Mouse (Mus musculus): Measurements from ENCODE around the gene Rnf141.

Gene Rnf141

GRCm38 (mm10) chr7:110833024-110833423 lies 11.2 kb downstream of the Rnf141 start:
- DNase-seq (ENCODE audit: low read depth), result no peak

DNA sequence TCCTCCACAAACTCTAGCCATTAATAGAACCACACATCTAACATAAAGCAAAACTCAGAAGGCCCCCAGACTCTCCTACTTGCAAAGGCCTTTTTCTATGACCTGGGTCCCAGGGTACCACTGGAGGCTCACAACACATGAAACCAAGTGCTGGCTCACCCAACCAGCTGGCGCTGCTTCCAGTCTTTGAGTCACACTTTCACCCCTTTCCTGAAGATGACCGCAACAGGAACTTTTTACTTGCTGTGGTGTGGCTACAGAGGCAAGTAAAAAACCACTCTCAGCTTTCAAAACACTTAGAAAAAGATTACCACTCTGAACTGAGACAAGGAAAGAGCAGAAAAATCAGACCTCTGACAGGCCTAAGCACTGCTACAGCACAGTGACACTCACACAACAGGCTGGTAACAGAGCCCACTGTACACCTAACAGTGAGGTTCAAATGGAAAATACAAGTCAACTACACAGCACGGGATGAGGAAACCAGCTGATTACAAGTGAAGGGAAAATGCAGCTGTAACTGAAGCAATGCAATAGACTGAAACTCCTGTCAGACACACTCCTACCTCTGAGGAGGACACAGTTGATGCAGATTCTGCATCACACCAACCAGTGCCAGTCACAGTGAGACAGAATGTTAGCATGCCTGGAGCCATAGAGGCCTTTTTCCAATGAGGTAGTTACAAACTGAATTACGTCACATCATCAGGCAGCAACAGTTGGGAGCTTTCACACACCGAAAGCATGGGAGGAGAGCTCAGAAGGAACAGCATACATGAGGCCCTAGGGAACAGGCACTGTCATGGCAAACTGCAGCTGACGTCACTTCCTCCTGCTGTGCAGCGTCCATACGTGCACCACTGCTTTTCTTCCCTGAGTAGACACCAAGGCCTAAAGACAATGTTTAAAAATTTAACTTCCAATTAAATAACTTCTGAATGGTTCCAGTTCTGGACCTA lies 20.0 kb downstream of the Rnf141 start:
- DNase-seq (ENCODE audit: low read depth), result peak; percentile 53

- peak; percentile 50 for DNase-seq (ENCODE audit: low read depth)
These were observed 20.7 kb downstream of the Rnf141 start for GRCm38 (mm10) chr7:110823593-110823992.

GRCm38 (mm10) chr7:110823076-110823475 lies 21.2 kb downstream of the Rnf141 start:
- no peak for DNase-seq (ENCODE audit: low read depth)

DNA sequence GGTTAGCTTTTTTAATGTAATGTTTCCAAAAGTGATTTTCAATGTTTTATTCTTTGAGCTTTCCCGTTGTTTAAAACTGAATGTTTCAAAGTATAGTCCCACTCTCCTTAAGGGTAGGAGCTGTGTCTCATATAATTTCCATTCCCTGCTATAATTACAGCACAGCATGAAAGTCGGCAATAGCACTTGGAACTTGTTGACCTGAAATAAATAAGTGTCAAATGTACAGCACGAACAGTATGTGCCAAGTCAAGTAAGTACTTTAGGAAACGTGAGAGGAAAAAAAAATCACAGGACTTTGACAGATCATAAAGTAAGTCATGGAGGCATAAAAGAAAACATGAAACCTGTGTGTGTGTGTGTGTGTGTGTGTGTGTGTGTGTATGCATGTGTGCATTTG lies 22.2 kb downstream of the Rnf141 start:
- DNase-seq (ENCODE audit: low read depth), result no peak

DNA sequence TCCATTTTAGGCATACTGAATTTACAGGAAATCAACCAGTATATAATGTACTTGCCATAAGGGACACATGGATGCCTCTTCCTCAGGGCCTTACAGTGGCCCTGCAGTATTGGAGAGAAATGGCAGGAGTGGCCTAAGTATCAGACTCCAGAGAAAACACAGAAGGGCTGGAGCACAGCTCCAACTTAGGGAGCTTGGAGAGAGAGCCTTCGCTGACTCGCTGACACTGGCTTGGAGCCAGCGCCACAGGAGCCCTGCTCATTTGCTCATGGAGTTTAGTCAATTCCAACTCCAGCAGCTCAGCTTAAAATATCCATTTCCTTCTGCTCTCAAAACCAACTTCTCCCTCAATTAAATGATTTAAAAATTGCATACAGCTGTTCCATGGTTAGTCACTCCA lies 22.6 kb downstream of the Rnf141 start:
- peak; percentile 79 for DNase-seq (ENCODE audit: low read depth)

- peak; percentile 25 for DNase-seq (ENCODE audit: low read depth)
These were observed 23.2 kb downstream of the Rnf141 start for GRCm38 (mm10) chr7:110821068-110821467.

DNA sequence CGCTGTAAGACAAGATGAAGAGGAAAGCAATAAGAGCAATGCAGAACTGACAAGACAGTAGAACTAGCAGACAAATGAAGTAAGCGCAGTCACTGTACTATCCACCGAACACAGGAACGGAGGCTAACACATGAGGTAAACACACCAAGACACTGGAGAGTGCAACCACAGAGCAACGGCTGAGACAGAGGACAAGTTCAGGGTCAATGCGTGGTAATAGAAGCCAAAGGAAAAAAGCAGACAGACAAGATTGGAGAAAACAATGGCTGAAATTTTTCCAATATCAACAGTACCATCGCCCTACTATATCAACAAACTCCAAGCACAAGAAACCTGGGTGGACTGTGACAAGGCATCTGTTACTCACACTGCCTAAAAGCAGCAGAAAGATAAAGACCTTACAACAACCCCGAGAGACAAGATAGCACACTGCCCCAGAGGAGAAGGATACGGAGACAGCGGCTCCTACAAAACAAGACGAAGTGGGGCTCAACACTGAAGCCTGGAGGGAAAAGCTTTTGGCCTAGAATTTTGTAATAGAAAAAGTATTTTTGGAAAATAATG lies 25.4 kb downstream of the Rnf141 start:
- DNase-seq (ENCODE audit: low read depth), result no peak

DNA sequence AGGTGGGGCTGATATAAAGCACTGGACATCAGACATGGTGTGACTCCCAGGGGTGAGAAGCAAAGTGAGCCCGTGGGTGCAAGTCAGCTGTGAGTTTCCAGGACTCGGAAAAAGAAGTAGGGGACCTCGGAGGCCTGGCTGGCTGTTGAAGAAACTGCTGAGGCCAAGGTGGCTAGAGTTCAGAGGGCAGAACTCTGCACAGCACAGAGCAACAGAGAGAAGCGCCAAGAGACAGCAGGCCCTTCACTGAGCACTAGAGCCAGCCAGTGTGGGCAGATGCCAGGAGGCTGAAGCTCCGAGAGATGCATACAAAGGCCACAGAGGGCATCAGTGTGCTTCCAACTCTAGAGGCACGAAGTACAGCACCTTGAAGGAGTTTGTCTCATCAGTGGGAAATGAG lies 26.1 kb downstream of the Rnf141 start:
- no peak for DNase-seq (ENCODE audit: low read depth)

DNA sequence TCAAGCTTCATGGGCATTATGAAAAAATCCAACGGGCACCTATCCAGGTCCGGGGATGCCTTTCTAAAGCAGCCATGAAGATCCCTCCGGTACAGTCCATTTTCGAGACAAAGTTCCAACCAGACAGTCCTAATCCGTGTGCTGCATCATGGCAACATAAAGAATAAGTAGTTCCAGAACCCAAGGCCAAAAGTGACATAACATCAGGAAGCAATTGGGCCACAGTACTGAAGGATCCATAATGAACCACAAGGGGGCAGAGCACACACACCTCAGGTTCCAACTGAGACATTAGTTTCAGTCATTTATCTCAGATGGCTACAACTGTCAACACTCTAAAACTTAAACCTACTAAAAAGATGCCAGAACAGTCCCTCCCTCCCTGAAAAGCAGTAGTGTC lies 28.2 kb downstream of the Rnf141 start:
- peak; percentile 85 for DNase-seq (ENCODE audit: low read depth)

- DNase-seq (ENCODE audit: low read depth), result no peak
These were observed 30.3 kb downstream of the Rnf141 start for GRCm38 (mm10) chr7:110813983-110814382.

- DNase-seq (ENCODE audit: low read depth), result no peak
These were observed 32.7 kb downstream of the Rnf141 start for GRCm38 (mm10) chr7:110811529-110811928.

GRCm38 (mm10) chr7:110810995-110811394 lies 33.3 kb downstream of the Rnf141 start:
- no peak for DNase-seq (ENCODE audit: low read depth)

- no peak for DNase-seq (ENCODE audit: low read depth)
These were observed 34.4 kb downstream of the Rnf141 start for GRCm38 (mm10) chr7:110809585-110810557.

DNA sequence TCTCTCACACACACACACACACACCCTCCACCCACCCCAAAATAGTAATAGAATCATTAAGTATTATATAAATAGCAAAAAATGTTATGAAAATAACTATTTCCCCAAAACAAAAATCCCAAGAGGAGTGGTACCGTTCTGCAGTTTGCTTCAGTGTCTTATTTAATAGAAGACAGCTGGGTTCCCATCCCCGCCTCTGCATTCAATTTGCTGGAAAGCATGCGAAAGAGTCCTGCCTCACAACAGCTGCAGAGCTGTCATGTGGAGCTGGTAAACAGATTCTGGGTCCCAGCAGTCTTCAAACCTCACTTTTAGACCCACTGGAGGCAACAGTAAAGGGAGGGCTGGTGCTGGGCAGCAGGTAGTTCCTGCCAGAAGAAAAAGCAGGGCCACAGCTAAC lies 35.3 kb downstream of the Rnf141 start:
- DNase-seq (ENCODE audit: low read depth), result peak; percentile 57

- no peak for DNase-seq (ENCODE audit: low read depth)
These were observed 36.7 kb downstream of the Rnf141 start for GRCm38 (mm10) chr7:110807460-110808030.

DNA sequence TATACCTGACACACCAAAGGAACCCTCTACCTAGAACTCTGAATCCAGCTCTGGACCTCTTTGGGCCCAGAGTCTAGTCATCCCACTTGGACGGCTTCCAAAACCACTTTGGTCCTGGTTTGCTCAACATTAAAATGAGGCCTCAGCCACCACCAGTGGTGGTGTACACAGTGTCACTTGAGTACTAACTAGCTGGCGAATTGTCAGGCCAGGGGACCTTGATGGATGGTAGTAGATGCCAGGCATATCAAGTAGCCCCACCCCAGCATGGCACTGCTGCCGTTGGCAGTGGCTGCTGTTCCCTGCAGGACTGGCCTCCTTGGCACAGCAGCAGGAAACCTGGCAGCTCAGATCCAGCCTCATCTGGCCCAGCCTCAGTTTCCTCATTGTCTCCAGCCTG lies 40.0 kb downstream of the Rnf141 start:
- DNase-seq (ENCODE audit: low read depth), result peak; percentile 73

- DNase-seq (ENCODE audit: low read depth), result no peak
These were observed 41.1 kb downstream of the Rnf141 start for GRCm38 (mm10) chr7:110803131-110803530.

- peak; percentile 92 for DNase-seq (ENCODE audit: low read depth)
These were observed 43.2 kb downstream of the Rnf141 start for GRCm38 (mm10) chr7:110801028-110801427.

DNA sequence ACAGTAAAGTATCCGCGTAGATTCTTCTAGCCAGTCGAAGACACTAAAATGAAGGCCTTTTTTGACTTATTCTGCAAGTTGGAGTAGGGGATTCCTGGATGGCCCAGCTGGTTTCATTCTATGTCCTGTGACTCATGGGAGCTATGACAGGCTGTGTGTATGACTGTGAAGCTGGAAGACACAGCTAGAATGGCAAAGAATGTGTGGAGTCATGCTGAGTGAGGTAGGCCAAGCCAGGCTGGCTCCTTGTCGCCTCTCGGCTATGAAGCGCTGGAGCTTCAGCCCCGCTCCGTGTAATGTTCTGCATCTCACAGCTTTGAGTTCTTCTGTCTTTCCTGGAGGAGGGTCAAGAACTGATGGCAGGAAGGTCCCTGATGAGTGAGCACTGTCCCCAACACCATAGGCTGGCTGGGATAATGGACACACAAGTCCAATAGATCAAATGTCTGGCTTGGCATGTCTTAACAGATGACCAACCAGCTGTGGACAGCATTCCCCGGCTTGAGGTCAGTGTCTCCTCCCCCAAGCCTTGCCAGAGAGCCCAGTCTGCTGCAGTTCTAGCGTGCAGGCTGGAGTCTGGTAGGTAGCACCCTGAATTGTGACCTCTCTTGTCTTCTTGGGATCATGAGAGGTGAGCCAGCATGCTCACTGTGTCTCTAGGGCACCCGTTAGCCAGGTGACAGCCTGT lies 46.4 kb downstream of the Rnf141 start:
- peak; percentile 59 for DNase-seq (ENCODE audit: low read depth)

DNA sequence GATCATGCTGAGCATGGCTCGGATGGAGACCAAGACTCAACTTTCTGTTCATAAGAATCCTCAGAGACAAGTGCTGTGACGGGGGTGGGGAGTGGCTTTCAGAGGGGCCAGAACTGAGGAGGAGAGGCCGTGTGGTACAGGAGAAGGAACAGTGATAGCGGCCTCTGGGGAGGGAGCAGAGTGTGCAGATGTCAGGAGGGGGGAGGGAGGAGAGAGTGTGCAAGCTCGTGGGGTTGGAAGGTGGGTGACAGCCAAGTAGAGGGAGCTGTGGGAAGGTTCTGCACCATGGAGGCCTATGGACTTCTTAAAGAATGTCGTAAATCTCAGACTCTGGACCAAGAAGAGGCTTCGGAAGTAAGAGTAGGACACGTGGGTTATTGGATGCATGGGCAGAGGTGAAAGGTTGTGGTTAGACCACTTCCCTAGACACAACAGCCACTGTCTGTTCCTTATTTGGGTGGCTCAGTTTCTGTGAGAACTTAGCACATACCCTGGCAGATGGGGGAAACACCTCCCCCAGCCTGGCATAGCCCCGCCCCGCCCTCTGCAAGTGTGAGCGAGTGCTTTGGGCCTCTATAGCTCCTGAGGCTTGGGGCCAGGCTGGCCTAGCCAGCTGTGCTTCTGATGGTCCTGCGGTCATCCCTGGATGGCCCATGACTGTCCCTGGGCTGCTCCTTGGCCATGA lies 47.7 kb downstream of the Rnf141 start:
- DNase-seq (ENCODE audit: low read depth), result no peak
